Mouse (Mus musculus): Measurements from ENCODE around the gene Bpi. TPM values are rescaled to one million over a fixed set of nuclear protein-coding genes. Genes with fewer than 3 reads are reported as not detected.

The Bpi gene
- polyA plus RNA-seq, 1 experiment, result not detected

GRCm38 (mm10) chr2:158259498-158259897, 1.6 kb downstream of the Bpi start:
- H3K4me1 ChIP-seq (ENCODE audit: control insufficient read depth, insufficient read depth, insufficient read length, low read length), result no peaks in the 10 kb centered on the region; the same call in 1 of the 2 replicates
- no peak overlapping the region for H3K27ac ChIP-seq (replicated peaks; ENCODE audit: low read depth, low read length)
- no peak overlapping the region for H3K4me3 ChIP-seq (ENCODE audit: insufficient read depth, low read depth, low read length)

- no peaks in the 10 kb centered on the region for H3K4me1 ChIP-seq (ENCODE audit: control insufficient read depth, insufficient read depth, insufficient read length, low read length)
- H3K4me3 ChIP-seq (ENCODE audit: insufficient read depth, low read depth, low read length), result no peak overlapping the region
- H3K27ac ChIP-seq (replicated peaks; ENCODE audit: low read depth, low read length), result no peak overlapping the region
Measured at GRCm38 (mm10) chr2:158264877-158265276, 7.0 kb downstream of the Bpi start.

GRCm38 (mm10) chr2:158270017-158270416, 12.1 kb downstream of the Bpi start:
- Histone ChIP-seq H3K27ac (replicated peaks; ENCODE audit: low read depth, low read length) (no peak overlapping the region), H3K4me1 (ENCODE audit: control insufficient read depth, insufficient read depth, insufficient read length, low read length) (no peaks in the 10 kb centered on the region), H3K4me3 (ENCODE audit: insufficient read depth, low read depth, low read length) (no peak overlapping the region)

GRCm38 (mm10) chr2:158273646-158274045, 15.8 kb downstream of the Bpi start:
- Histone ChIP-seq H3K27ac (replicated peaks; ENCODE audit: low read depth, low read length) (no peak overlapping the region), H3K4me3 (ENCODE audit: insufficient read depth, low read depth, low read length) (no peak overlapping the region), H3K4me1 (ENCODE audit: control insufficient read depth, insufficient read depth, insufficient read length, low read length) (peaks cover 7% of the 10 kb centered on the region; the same call in 1 of the 2 replicates)

GRCm38 (mm10) chr2:158275349-158275748, 17.5 kb downstream of the Bpi start:
- Histone ChIP-seq H3K4me1 (ENCODE audit: control insufficient read depth, insufficient read depth, insufficient read length, low read length) (peaks cover 7% of the 10 kb centered on the region; the same call in 1 of the 2 replicates), H3K4me3 (ENCODE audit: insufficient read depth, low read depth, low read length) (no peak overlapping the region), H3K27ac (replicated peaks; ENCODE audit: low read depth, low read length) (no peak overlapping the region)

- H3K4me3 ChIP-seq (ENCODE audit: insufficient read depth, low read depth, low read length), result no peak overlapping the region
- H3K4me1 ChIP-seq (ENCODE audit: control insufficient read depth, insufficient read depth, insufficient read length, low read length), result peaks cover 7% of the 10 kb centered on the region; the same call in 1 of the 2 replicates
- no peak overlapping the region for H3K27ac ChIP-seq (replicated peaks; ENCODE audit: low read depth, low read length)
Measured at GRCm38 (mm10) chr2:158275811-158276210, 17.9 kb downstream of the Bpi start.

- Histone ChIP-seq H3K27ac (replicated peaks; ENCODE audit: low read depth, low read length) (no peak overlapping the region), H3K4me1 (ENCODE audit: control insufficient read depth, insufficient read depth, insufficient read length, low read length) (peaks cover 7% of the 10 kb centered on the region; the same call in 1 of the 2 replicates)
Measured at GRCm38 (mm10) chr2:158276451-158276850, 18.6 kb downstream of the Bpi start.

GRCm38 (mm10) chr2:158276878-158277277, 19.0 kb downstream of the Bpi start:
- no peak overlapping the region for H3K4me3 ChIP-seq (ENCODE audit: insufficient read depth, low read depth, low read length)
- H3K4me1 ChIP-seq (ENCODE audit: control insufficient read depth, insufficient read depth, insufficient read length, low read length), result peaks cover 7% of the 10 kb centered on the region; the same call in 1 of the 2 replicates
- H3K27ac ChIP-seq (replicated peaks; ENCODE audit: low read depth, low read length), result no peak overlapping the region

More at GRCm38 (mm10) chr2:158276451-158276850, 18.6 kb downstream of the Bpi start:
- no peak overlapping the region for H3K4me3 ChIP-seq (ENCODE audit: insufficient read depth, low read depth, low read length)

- peaks cover 7% of the 10 kb centered on the region; the same call in 1 of the 2 replicates for H3K4me1 ChIP-seq (ENCODE audit: control insufficient read depth, insufficient read depth, insufficient read length, low read length)
- no peak overlapping the region for H3K27ac ChIP-seq (replicated peaks; ENCODE audit: low read depth, low read length)
- no peak overlapping the region for H3K4me3 ChIP-seq (ENCODE audit: insufficient read depth, low read depth, low read length)
Measured at GRCm38 (mm10) chr2:158279656-158280055, 21.8 kb downstream of the Bpi start.

GRCm38 (mm10) chr2:158281497-158282205, 23.8 kb downstream of the Bpi start:
- no peak overlapping the region for H3K27ac ChIP-seq (replicated peaks; ENCODE audit: low read depth, low read length)
- H3K4me3 ChIP-seq (ENCODE audit: insufficient read depth, low read depth, low read length), result no peak overlapping the region
- H3K4me1 ChIP-seq (ENCODE audit: control insufficient read depth, insufficient read depth, insufficient read length, low read length), result peaks cover 1% of the 10 kb centered on the region; the same call in 1 of the 2 replicates

- Histone ChIP-seq H3K27ac (replicated peaks; ENCODE audit: low read depth, low read length) (no peak overlapping the region), H3K4me3 (ENCODE audit: insufficient read depth, low read depth, low read length) (no peak overlapping the region), H3K4me1 (ENCODE audit: control insufficient read depth, insufficient read depth, insufficient read length, low read length) (no peaks in the 10 kb centered on the region)
Measured at GRCm38 (mm10) chr2:158283136-158283535, 25.2 kb downstream of the Bpi start.

- Histone ChIP-seq H3K4me3 (ENCODE audit: insufficient read depth, low read depth, low read length) (no peak overlapping the region), H3K4me1 (ENCODE audit: control insufficient read depth, insufficient read depth, insufficient read length, low read length) (no peaks in the 10 kb centered on the region), H3K27ac (replicated peaks; ENCODE audit: low read depth, low read length) (no peak overlapping the region)
Measured at GRCm38 (mm10) chr2:158283771-158284170, 25.9 kb downstream of the Bpi start.

GRCm38 (mm10) chr2:158284571-158284970, 26.7 kb downstream of the Bpi start:
- no peaks in the 10 kb centered on the region for H3K4me1 ChIP-seq (ENCODE audit: control insufficient read depth, insufficient read depth, insufficient read length, low read length)
- no peak overlapping the region for H3K4me3 ChIP-seq (ENCODE audit: insufficient read depth, low read depth, low read length)
- no peak overlapping the region for H3K27ac ChIP-seq (replicated peaks; ENCODE audit: low read depth, low read length)

GRCm38 (mm10) chr2:158285655-158286054, 27.8 kb downstream of the Bpi start:
- H3K27ac ChIP-seq (replicated peaks; ENCODE audit: low read depth, low read length), result no peak overlapping the region
- H3K4me3 ChIP-seq (ENCODE audit: insufficient read depth, low read depth, low read length), result no peak overlapping the region
- H3K4me1 ChIP-seq (ENCODE audit: control insufficient read depth, insufficient read depth, insufficient read length, low read length), result no peaks in the 10 kb centered on the region

- no peaks in the 10 kb centered on the region for H3K4me1 ChIP-seq (ENCODE audit: control insufficient read depth, insufficient read depth, insufficient read length, low read length)
- H3K27ac ChIP-seq (replicated peaks; ENCODE audit: low read depth, low read length), result no peak overlapping the region
- no peak overlapping the region for H3K4me3 ChIP-seq (ENCODE audit: insufficient read depth, low read depth, low read length)
Measured at GRCm38 (mm10) chr2:158295700-158296099, 37.8 kb downstream of the Bpi start.

- no peak overlapping the region for H3K4me3 ChIP-seq (ENCODE audit: insufficient read depth, low read depth, low read length)
- H3K27ac ChIP-seq (replicated peaks; ENCODE audit: low read depth, low read length), result no peak overlapping the region
- H3K4me1 ChIP-seq (ENCODE audit: control insufficient read depth, insufficient read depth, insufficient read length, low read length), result no peaks in the 10 kb centered on the region
Measured at GRCm38 (mm10) chr2:158299203-158299602, 41.3 kb downstream of the Bpi start.

Data from brown adipose tissue, adult 24 weeks (tissue).